Mouse (Mus musculus) thymus, postnatal 10 days (tissue): ENCODE data around the gene Get4.
A peak's percentile ranks its signal among the peaks of the same experiment; 100 is the strongest.

ENCODE experiments used
- DNase-seq, 2 experiments: peaks; one replicate each; pipeline ENCODE4 v3.0.0; 2021; ENCODE audit warnings: low spot score in 2 of 2

The Get4 gene

DNA sequence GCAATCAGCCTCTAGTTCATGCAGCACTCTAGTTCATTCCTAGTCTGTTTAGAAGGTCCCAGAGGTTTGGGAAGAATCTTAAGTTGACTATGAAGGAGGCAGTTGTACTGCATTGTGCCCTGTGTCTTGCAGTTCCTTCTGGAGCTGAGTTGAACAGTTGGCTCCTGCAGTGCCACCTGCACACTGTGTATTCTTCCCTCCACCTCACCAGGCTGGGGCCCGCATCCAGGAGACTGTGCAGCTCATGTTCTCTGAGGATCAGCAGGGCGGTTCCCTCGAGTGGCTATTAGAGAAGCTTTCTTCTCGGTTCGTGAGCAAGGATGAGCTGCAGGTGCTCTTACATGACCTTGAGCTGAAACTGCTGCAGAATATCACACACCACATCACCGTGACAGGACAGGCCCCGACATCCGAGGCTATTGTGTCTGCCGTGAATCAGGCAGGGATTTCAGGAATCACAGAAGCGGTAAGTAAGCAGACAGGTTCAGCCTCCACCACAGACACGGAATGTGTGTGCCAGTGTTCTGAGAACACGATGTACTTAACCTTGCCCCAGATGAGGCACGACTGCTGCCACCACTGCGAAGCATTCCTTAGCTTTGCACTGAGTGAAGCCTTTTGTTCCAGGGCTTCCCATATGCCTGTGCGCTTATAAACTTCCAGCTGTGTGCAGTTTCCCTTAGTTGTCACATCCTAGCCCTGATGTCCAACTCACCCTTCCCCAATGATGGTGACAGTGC is 10.9 kb upstream of the Get4 start:
- DNase-seq = no peak

DNA sequence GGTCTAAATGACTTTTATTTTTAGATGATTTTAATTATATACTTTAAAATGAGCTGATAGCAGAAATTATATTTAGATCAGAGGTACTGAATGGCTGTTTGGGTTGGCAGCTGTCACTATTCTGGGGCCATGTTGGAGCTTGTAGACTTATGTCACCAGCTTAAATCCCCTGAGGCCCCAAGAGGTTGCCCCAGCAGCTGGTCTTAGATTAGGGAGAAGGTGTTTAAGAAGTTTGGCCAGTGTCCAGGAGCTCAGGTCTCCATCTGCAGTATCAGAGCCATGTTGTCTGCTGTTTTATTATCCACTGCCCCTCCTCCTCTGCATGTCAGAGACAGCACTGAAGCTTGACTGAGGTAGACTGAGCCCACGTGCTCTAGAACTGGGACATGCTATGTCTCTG is 8.7 kb upstream of the Get4 start:
- no peak for DNase-seq

DNA sequence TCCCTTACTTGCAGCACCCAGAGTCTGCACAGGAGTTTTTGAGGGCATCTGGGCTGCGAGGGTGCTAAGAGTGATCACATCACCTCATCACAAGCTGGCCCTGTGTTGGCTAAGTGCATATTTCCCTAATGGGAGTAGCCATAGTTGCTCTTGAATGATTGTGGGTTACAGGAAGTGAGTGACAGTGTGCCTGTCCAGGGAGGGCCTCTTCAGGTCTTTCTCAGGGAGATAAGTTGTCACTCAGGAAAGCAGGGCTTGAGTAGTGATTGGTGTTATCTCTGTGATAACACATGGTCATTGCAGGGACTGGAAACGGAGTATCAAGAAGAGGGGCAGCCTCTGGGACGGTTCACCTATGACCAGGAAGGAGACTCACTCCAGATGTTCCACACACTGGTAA is 4.4 kb upstream of the Get4 start:
- DNase-seq = no peak

DNA sequence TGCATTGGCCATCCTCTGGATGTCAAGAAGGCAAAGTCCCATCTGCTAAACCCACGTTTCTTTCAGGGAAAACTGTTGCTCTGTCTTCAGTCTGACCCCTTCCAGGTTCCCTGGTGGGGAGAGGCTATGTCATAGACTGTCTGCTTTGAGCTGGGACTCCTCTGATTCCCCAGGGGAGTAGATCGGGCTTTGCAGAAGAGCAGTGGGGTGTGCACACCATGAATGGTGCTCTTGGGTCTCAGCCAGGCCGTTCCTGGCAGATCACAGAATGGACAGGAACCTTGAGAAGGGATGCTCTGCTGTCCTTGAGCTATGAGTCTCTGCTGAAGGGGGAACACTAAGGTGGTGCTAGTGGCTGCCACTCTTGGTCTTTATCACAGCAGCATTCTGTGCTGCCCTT is 3.3 kb upstream of the Get4 start:
- DNase-seq = no peak

DNA sequence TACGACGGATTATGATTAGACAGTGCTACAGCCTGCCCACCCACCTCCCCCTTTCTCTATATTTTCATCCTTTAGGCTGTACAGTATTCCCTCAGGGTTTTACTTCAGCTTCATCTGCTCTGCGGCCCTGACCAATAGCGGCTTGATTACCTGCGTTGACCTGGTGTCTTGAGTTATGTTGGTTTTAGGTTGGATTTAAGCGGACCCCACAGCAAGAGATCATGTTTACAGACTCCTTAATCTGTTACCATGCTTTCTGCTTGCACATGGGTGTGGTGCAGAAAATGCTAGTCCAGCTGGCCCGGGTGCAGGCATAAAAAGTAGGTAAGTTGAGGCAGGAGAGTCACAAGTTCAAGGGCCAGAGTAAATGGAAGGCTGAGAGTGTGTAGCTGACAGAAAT is 845 bp upstream of the Get4 start:
- DNase-seq = no peak

DNA sequence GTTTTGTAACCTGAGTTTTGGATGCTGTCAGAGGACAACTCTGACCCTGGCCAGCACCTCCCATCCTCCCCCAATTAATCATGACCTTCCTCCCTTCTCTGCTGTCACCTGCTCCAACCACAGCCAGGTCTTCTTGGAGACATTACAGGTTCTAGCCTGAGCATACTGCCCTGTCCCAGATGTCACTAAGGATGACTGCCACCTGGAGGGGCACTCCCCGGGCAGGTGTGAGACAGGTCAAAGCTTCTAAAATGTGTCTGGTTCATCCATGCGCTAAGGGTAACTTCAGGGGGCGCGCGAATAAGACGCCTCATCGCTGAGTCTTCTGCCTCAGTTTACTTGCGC is 416 bp upstream of the Get4 start:
- DNase-seq = no peak

DNA sequence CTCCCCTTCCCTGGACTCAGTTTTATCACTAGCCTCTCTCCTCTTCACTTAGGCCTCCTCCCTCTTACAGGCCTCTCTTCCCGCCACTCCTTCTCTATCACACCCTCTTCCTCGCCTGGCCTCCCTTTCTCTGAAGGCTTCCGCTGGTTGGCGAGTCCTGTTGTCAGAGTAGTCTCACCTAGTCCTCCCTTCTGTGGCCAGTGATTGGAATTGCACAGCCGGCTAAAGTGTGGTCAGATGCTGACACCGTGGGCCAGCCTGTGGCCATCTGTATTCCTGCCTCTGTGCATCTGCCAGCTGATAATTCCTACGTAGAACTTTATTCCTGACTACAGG is 754 bp downstream of the Get4 start:
- DNase-seq = peak in 1 of 2 experiments; percentile 35

DNA sequence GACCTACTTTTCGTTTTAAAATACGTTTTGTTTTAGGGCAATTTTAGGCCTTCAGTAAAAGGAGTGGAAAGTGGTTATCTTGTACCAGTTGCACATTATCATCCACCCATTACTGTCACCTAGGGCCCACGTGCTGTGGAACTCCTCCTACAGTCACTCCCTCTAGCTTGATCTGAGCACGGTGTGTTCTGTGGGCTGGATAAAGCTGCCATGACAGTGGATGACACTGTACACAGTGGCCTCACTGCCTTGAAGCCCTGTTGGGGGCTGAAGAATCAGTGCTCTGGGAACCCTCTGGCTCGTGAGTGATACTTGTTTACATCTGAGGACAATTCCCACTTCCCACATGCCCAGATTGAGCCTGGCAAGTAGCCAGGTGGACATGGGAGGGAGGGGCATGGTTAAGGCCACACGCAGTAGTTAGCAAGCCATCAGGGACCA is 1.2 kb downstream of the Get4 start:
- DNase-seq = peak in 1 of 2 experiments; percentile 12

DNA sequence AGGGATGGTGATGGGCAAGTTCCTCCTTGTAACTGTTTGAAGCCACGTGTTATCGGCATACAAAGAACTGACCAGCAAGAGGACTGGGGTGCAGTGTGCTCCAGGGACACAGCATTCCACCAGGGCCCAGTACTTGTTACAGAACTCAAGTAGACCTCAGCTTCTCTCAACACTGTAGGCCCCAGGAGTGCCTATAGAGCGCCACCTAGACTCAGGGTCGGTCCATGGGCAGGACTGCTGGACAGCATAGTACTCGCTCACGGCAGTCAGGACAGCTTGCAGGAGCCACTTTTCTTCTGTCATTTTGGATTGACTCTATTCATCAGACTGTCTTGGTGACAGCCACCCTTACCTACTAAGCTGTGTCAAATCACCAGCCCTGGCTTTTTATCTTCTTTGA is 2.8 kb downstream of the Get4 start:
- DNase-seq = no peak

DNA sequence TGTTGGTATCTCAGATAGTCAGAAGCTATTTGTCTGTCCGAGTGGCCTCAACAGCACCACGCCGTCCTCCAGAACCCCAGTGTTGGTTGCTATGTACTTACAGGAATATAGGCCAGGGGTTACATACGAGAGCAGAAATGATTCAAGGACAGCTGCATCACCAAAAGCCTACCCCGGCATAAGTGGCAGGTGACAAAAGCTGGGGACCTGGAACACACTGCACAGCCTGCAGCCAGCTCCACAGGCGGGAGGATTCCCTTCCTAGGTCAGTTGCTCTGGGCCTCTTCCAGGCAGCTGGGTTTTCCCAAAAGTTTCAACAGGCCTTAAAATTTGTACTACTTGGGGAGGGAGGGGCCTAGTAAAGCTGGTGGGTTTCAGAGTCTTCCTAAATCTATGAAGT is 3.7 kb downstream of the Get4 start:
- no peak for DNase-seq

DNA sequence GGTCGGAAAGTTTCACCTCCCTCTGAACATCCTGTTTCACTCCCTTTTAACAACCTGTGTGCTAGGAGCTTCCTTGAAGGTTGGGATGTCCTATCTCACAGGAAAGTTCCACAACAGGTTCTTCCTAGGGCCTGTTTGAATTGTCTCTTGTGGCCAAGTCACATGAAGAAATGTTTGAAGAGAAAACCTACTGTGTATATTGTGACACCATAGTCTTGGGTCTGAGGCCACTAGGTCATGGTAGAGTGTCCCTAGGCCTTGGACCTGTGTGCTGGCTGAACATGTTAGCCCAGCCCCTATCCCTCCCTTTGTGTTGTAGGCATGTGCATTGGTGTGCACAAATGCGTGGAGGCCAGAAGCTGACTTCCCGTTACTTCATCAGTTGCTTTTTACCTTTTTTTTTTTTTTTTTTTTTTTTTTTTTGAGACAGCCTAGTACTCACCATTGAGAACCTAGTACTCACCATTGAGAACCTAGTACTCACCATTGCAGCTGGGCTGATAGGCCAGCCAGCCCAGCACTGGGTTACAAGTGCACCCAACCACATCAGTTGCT is 4.2 kb downstream of the Get4 start:
- no peak for DNase-seq

DNA sequence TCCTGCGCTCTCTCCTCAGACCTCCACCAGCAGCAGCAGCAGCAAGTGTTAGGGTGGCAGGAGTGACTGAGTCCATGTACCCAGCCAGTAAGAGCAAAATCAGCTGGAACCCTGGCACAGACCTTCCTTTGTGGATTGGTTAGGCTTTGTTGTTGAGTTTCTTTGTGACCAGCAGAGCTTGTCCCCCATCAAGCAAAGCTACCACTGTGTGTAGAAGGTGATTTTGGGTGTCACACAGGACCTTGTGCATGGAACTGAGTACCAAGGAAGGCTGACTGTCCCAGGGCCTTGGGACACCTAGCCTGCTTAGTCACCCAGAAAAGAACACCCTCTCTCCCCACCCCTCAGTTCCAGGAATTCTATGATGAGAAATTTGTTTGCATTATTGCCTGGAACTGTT is 5.1 kb downstream of the Get4 start:
- no peak for DNase-seq

DNA sequence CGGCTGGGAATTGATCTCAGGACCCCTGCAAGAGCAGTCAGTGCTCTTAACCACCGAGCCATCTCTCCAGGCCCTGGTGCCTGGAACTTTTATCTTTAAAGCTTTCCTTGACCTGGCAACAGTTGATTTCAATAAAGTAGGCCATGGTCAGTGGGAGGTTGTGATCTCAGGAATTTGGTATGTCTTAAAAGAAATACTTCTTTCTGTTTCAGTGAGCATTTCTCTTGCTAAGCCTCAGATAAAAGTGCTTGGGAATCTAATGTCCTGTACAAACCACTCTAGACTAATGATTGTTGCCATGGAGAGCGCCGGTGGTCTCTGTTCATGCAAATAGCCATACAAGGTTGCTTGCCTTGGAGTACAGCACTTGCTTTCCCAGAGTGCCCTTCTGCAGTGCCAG is 5.7 kb downstream of the Get4 start:
- no peak for DNase-seq

DNA sequence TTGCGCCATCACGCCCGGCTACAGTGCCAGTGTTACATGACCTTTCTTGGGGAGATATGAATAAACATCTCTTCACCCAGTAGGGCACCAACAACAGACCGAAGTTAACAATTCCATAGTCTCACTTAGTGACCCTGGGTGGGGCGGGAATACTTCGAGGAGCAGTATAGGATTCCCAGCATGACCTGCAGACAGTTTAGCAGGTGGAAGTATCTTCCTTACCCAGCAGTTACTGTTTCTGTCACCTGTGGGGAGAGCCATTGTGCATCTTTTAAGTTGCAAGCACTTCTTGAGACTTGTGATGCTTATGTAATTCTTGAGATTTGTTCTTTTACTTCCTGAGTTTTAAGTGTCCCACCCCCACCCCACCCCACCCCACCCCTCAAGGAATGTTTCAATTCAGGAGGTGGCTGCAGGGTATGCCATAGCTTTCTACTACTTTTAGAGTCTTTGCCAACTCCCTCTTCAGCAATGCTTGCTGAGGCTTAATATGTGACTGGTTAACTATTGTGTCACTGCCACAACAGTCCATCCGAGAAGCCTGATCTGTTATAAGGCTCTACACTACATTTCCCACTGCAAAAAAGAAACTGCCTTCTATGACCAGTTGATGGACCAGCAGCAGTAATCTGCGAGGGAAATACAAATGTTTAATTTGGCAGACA is 6.4 kb downstream of the Get4 start:
- no peak for DNase-seq

DNA sequence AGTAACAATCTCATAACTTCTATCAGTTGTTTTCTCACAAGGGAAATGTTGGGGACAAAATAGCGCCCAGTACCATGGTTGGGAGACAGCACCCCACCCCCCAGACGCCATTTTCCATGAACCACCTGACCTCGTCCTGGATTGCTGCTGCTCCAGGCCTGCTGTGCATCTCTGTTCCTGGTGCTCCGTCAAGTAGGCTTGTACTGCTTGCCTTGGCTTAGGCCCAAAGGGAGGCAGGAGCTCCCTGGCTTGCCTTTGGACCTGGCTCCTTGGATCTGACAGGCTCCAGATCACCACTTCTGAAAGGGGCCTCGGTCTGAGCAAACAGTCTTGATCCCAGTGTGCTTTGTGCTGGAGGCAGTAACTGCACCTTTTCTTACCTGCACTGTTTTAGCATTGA is 7.7 kb downstream of the Get4 start:
- no peak for DNase-seq

DNA sequence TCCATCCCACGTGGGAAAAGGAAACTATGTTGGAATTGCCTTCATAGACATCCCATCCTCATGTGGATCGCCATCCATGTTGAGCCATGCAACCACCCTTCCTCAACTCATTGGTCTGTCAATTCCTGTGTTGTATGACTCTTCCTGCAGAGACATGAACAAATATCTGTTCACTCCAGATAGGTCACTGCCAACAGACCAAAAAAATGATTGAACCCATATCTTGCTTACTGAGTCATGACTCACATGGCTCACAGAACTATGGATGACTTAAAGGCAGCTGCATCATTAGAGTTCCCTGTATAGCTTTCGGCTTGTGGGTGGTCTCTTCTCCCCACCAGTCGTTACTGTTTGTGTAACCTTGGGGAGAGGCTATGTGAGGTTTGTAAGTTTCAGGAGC is 9.3 kb downstream of the Get4 start:
- DNase-seq = no peak

DNA sequence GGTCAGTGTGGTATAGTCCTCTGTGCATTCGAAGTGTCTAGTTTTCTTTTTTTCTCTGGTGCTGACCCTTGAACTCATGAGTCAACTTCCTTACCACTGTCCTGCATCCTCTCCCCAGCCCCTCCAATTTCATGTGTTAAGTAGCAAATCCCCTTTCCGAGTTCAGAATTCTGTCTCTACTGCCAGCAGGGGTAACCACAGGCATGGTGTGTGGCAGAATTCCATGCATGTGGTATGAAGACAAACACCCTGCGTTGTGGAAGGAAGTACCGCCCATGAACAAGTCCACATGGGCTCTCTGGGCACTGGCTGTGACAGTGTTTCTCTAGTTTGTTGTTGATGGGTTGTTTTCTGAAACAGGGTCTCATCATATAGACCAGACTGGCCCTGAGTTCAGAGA is 15.5 kb downstream of the Get4 start:
- DNase-seq = no peak

DNA sequence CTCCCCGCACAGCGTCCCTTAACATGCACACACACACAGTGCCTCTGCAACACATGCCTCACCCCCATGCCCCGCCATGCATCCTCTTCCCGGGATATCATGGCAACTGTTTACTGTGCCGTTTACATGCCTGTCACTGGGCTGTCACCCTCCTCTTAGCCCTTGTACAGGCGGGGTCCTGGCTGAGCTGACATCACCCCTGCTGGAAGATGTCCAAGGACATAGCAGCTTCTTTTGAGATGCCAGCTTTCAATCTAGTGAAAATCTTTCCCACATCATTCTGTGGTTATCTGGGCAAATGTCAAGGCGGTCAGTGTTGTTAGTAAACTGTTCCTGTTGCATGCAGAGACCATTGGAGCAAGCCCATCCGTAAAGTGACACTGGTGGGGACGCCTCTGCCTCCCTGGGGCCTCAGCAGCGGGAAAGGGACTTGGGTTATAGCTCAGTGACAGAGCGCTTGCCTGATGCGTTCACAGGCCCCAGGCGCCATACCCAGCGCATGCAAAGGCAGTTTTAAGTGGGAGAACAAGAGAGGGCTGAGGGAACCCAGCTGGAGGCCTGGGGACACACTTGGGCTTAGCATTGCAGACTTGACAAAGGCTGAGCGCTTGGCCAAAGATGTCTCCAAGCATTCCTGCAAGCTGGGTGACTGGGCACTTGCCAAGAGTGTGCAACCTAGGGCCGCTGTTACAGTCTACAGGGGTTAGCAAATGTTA is 18.8 kb downstream of the Get4 start:
- no peak for DNase-seq

DNA sequence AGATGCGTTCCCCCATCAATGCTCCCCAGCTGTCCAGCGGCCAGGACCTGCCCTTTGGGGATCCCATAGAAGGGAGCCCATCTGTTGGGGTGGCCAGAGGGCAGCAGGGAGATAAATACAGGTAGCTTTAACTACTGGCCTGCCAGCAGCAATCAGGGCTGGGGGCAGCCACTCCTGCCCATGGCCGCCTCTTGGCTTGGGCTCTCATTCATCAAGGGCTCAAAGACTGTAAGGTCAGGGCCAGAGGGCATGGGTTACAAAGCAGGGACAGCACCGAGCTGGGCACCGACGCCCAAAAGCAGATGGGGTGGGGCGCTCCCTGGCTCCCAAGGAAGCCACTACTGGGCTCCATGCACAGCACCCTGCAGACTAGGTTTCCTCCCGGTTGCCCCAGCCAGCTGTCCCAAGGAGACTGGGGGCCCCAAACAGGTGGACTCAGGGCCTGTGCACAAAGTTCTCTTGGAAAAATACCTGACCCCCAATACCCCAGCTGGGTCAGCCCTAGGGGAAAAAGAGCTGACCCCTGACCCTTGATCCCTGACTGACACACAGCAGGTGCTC is 19.9 kb downstream of the Get4 start:
- DNase-seq = no peak

DNA sequence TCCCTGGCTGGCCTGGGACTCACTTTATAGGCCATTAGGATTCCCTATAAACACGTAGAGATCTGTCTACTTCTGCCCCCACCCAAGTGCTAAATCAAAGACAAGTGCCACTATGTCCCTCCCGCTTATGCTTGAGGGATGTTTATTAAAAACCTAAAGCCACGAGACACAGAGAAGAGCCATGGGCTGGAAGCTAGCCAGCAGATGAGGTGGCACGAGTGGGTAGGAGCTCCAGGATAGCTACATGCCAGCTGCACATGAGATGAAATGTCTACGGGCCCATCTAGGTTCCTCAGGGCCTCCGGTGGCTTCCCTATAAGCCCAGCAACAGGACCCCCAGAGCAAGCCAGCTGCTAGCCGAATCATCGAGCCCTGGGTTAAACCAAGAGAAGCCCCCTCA is 25.2 kb downstream of the Get4 start:
- no peak for DNase-seq

DNA sequence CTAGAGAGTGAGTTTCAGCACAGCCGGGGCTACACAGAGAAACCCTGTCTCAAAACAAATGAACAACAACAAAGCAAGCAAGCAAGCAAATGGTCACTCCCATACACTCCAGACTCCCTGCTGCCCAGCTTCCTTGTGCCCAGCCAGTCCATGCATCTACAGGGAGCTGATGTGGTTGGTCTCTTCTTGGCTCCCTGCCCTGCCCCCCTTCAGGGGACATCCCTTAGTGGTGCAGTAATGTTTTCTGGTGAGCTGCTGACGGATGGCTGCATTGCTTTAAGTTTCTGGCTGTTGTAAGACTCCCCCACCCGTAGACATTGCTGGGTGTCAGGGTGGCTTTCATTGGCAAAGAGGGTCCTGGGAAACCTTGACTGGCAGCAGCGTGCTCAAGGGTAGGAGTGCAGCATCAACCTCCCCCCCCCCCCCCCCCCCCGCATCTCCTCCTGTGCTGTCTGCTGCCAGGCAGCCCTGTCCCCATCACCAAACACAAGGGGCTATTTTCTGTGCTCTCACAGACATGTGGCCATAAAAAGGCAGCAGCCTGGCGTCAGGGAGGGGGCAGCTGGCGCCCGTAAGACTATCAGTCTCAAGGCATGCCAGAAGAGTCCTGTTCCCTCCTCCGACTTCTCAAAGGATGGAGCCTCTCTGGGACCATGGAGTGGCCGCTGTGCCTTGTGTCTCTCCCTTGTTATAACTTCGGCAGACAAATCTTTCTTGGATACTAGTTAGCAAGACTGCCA is 29.4 kb downstream of the Get4 start:
- no peak for DNase-seq

DNA sequence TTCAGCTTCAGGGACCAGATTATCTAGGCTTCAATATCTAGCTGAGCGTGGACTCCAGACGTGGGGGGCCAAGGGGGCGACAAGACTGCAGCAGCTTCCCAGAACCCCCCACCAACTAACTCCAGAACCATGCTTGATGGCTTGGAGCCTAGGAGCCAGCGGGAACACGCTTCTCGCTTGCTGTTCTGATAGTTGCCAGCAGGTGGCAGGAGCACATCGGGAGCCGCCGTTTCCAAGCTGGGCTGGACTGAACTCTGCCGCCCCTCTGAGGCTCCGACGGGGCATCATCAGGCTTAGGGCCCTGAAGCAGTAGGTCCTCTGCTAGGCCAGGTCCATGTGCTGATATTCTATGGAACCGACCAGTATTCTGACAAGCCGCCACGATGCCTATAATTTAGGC is 30.1 kb downstream of the Get4 start:
- DNase-seq = peak; percentile 27 to 74
